Mouse (Mus musculus) lung, adult 2 months (tissue): ENCODE data around the gene Tank.

Experiments
- CTCF ChIP-seq: fragments of 200-500 bp; IDR thresholded peaks from 2 replicates; pipeline ENCODE4 v1.5.1; 2011; ENCODE audit warnings: mild to moderate bottlenecking, low read length, control low read depth; ENCODE audit not compliant: insufficient read depth
- POLR2A ChIP-seq: fragments of 200-500 bp; IDR thresholded peaks from 2 replicates; pipeline ENCODE4 v1.6.1; 2011; ENCODE audit warnings: low read depth, mild to moderate bottlenecking, control low read depth, low read length, borderline replicate concordance; ENCODE audit errors: extremely low read depth

- no peak for TF ChIP-seq POLR2A
- TF ChIP-seq CTCF: no peak
Observed at GRCm38 (mm10) chr2:61592699-61593029, 14.3 kb downstream of the Tank start.
